Mouse (Mus musculus): ENCODE measurements around the gene Nr1h2. TPM values are rescaled to one million over a fixed set of nuclear protein-coding genes. Genes with fewer than 3 reads are reported as not detected.
A peak's percentile ranks its signal among the peaks of the same experiment; 100 is the strongest.

Gene Nr1h2
- polyA plus RNA-seq, 1 experiment from 2014 or later: 72.3 TPM

DNA sequence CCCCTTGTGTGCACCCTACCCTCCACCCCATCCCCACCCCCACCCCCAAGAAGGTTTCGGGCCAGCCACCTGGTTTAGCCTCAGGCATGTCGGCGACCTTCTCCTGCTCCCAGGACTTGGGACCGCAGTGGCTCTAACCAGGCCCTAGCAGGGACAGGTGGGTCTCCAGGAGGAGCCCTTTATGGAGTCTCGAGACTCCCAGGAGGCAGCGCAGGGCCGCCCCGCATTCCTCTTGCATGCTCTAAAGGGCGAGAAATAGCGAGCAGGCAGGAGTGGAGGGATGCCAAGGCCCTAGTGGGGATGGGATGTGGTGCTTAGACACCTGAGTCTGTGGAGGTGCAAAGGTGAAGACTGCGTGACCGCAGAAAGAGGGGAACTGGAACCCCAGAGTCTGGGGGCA lies 29.2 kb downstream of the Nr1h2 start, which contains the start of gene Mybpc2:
TSS of gene Mybpc2 (minus strand) at position 155 of the 400 bp plus-strand sequence.
- WGBS: 26% methylated on average over 12 of the region's 12 CpGs
- no peak for ATAC-seq (ENCODE audit: insufficient number of reproducible peaks, insufficient read depth, low FRiP score, low TSS enrichment, low read depth)
- no peak within 1 kb of the TSS for H3K27ac ChIP-seq
- H3K4me2 ChIP-seq: peak within 1 kb of the TSS; percentile 24; the same call in 1 of the 2 replicates
- 0 out of 2 replicates have a peak within 1 kb of the TSS, but pooled peaks have one; percentile 52 for H3K9ac ChIP-seq
- H3K27me3 ChIP-seq: peaks cover 84% of the 10 kb centered on the region
- H3K36me3 ChIP-seq: no peaks in the 10 kb centered on the region
- no peak within 1 kb of the TSS for H3K4me3 ChIP-seq
- no peaks in the 10 kb centered on the region for H3K9me3 ChIP-seq
- H3K4me1 ChIP-seq: peaks cover 27% of the 10 kb centered on the region

DNA sequence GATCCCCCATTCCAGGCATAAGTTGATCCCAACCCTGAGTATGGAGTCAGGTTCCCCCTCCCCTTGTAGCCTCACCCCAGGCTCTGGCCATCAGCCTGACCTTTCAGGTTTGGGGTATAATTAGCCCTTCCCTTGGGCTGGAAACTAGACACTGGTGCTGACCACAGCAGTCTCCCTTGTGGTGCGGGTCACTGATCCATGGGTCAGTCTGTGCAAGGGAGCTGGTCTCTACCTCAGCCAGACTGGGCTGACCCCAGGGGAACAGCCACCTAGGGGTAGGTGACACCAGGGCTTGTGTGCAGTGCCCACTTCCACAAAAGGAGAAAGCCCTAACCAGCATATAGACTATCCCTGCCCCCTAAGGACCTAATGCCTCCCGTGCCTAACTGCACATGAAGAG lies 30.7 kb downstream of the Nr1h2 start:
- Histone ChIP-seq H3K27me3 (peaks cover 70% of the 10 kb centered on the region), H3K27ac (no peak overlapping the region), H3K36me3 (no peaks in the 10 kb centered on the region), H3K9me3 (no peaks in the 10 kb centered on the region), H3K4me1 (peaks cover 24% of the 10 kb centered on the region), H3K4me3 (no peak overlapping the region), H3K9ac (no peak overlapping the region), H3K4me2 (no peak overlapping the region)
- WGBS: 46% methylated on average over 2 of the region's 2 CpGs
- ATAC-seq (ENCODE audit: insufficient number of reproducible peaks, insufficient read depth, low FRiP score, low TSS enrichment, low read depth): no peak

DNA sequence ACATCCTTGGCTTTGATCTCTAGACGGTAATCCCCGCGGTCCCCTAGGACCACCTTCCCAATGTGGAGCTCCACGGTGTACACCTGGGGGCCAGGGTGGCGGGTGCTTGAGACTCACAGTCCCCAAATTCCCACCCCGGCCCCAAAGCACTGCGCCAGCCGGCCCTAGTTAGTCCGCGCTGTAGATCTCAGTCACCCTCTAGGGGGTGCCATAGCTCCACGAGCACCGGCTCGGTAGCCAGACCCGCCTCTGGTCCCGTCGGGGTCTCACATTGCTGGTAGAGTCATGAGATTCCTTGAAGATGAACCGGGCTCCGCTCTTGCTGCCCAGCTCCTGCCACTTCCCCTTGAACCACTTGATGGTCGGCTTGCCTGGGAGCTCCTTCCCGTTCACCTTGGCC lies 32.0 kb downstream of the Nr1h2 start:
- H3K4me1 ChIP-seq: peaks cover 18% of the 10 kb centered on the region
- peak overlapping the region; percentile 49 for H3K4me2 ChIP-seq
- peaks cover 64% of the 10 kb centered on the region for H3K27me3 ChIP-seq
- no peak overlapping the region for H3K4me3 ChIP-seq
- H3K9me3 ChIP-seq: no peaks in the 10 kb centered on the region
- no peaks in the 10 kb centered on the region for H3K36me3 ChIP-seq
- 3% methylated on average over 20 of the region's 20 CpGs for WGBS
- peak overlapping the region; percentile 44; the same call in 1 of the 2 replicates for H3K9ac ChIP-seq
- no peak for ATAC-seq (ENCODE audit: insufficient number of reproducible peaks, insufficient read depth, low FRiP score, low TSS enrichment, low read depth)
- H3K27ac ChIP-seq: no peak overlapping the region

DNA sequence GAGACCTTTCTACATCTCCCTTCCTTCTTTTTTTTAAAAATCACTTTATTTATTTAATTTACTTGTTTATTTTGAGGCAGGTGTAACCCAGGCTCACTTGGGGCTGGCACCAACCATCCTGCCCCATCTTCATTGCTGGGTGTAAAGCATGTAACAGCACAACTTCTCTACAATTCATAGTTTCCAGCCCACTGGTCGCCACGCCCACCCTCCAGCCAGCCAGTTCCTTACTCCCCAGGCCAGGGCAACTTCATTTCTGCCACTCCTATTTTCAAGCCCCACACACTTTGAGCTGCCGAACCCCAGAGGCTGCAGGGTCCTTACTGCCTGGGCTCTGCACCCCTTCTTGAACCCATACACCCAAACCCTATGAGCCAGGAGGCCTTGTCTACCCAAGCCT lies 32.8 kb downstream of the Nr1h2 start:
- 72% methylated on average over 3 of the region's 3 CpGs for WGBS
- Histone ChIP-seq H3K9me3 (no peaks in the 10 kb centered on the region), H3K4me3 (no peak overlapping the region), H3K4me1 (peaks cover 18% of the 10 kb centered on the region), H3K27me3 (peaks cover 59% of the 10 kb centered on the region), H3K9ac (no peak overlapping the region), H3K4me2 (no peak overlapping the region), H3K36me3 (no peaks in the 10 kb centered on the region), H3K27ac (no peak overlapping the region)
- no peak for ATAC-seq (ENCODE audit: insufficient number of reproducible peaks, insufficient read depth, low FRiP score, low TSS enrichment, low read depth)

DNA sequence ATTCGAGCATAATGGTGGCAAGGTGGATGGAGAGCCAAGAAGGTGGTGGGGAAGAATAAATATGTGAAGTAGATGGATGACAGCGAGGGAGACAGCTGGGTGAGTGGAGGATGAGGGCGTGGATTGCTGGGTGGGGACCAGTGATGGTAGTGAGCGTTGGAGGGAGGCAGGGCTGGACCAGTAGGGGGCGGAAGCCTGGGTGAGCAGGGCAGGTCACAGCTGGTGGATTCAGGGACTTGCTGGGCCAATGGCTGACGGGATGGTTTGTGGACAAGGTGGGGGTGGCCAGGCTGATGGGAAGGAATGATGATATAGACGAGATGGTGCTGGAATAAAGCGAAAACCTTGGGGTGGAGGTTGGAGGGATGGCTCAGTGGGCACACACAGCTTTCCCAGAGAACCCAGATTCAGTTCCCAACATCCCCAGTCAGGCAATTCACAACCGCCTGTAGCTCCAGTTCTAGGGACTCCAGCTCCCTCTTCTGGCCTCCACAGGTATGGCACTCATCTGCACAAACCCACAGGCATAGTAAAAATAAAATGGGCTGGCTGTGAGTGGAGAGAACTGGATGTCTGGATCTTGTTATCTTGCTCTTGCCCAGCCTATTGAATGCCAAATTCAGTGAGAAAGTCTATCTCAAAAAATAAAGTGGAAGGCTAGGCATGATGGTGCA lies 34.4 kb downstream of the Nr1h2 start:
- Histone ChIP-seq H3K9me3 (no peaks in the 10 kb centered on the region), H3K4me2 (no peak overlapping the region), H3K4me3 (no peak overlapping the region), H3K4me1 (peaks cover 6% of the 10 kb centered on the region), H3K9ac (no peak overlapping the region), H3K27me3 (peaks cover 50% of the 10 kb centered on the region), H3K27ac (no peak overlapping the region), H3K36me3 (no peaks in the 10 kb centered on the region)
- 69% methylated on average over 9 of the region's 9 CpGs for WGBS
- ATAC-seq (ENCODE audit: insufficient number of reproducible peaks, insufficient read depth, low FRiP score, low TSS enrichment, low read depth): no peak

DNA sequence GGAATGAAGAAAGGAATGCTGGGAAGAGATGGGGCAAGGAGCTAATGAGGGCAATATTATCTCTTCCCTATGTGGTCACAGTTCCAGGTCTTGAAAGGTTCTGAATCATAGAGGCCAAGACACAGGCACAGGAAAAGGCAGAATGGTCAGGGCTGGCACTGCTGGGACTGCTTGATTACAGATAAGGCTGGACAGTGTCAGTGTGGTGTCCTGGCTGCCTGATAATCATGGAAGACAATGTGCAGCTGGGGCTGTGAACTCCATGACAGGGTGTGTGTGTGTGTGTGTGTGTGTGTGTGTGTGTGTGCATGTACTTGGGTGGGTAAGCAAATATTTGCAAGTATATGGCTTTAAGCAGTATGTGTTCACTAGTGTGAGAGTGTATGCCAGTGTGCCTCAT lies 46.3 kb downstream of the Nr1h2 start:
- Histone ChIP-seq H3K4me1 (no peaks in the 10 kb centered on the region), H3K4me2 (no peak overlapping the region), H3K36me3 (no peaks in the 10 kb centered on the region), H3K27me3 (peaks cover 17% of the 10 kb centered on the region), H3K4me3 (no peak overlapping the region), H3K9me3 (no peaks in the 10 kb centered on the region), H3K27ac (no peak overlapping the region), H3K9ac (no peak overlapping the region)
- ATAC-seq (ENCODE audit: insufficient number of reproducible peaks, insufficient read depth, low FRiP score, low TSS enrichment, low read depth): no peak

DNA sequence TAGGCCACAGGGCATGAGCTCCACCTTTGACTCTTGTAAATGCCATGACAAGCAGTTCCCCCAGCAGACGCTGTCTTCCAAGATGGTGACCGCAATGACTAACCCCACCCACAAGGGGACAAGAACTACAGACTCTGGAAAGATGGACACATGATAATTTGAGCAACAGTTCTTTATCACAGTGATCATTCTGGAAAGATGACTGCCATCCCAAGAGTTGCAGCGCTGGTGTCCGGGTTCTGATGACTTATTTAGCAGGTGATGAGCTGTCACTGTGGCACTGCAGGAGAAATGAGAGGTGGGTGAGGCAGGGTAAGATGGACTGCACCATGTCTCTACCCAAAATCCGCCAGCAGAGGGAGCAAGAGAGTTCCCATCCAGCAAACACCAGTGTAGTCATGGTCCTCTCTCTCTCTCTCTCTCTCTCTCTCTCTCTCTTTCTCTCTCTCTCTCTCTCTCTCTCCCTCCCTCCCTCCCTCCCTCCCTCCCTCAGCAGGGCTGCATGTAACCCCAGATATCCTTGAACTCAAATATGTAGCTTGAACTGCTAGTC lies 52.1 kb downstream of the Nr1h2 start:
- no peak overlapping the region for H3K4me2 ChIP-seq
- no peak for ATAC-seq (ENCODE audit: insufficient number of reproducible peaks, insufficient read depth, low FRiP score, low TSS enrichment, low read depth)
- no peak overlapping the region for H3K9ac ChIP-seq
- H3K4me3 ChIP-seq: no peak overlapping the region
- H3K27me3 ChIP-seq: peaks cover 8% of the 10 kb centered on the region; the same call in 1 of the 2 replicates
- peaks cover 7% of the 10 kb centered on the region for H3K4me1 ChIP-seq
- H3K27ac ChIP-seq: no peak overlapping the region
- H3K36me3 ChIP-seq: no peaks in the 10 kb centered on the region
- H3K9me3 ChIP-seq: no peaks in the 10 kb centered on the region
- WGBS: 41% methylated on average over 5 of the region's 5 CpGs

DNA sequence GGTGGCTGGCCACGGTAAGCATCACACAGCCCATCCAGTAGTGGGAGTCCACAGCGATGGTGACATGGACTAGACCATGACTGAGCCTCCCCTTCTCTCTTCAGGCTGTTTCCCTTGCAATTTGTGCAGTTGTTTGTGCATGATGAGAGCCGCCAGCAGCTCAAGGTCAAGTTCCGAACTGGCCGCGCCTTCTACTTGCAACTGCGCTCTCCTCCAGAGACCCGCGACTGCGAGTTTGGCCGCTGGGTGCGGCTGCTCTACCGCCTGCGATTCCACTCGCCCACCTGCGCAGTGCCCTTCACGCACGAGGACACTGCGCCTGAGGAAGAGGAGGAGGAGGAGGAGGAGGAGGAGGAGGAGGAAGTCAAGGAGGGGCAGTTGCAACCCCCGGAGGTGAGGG lies 53.7 kb downstream of the Nr1h2 start:
- Histone ChIP-seq H3K4me2 (no peak overlapping the region), H3K4me3 (no peak overlapping the region), H3K9me3 (no peaks in the 10 kb centered on the region), H3K27me3 (peaks cover 5% of the 10 kb centered on the region; the same call in 1 of the 2 replicates), H3K27ac (no peak overlapping the region), H3K4me1 (peaks cover 14% of the 10 kb centered on the region), H3K36me3 (no peaks in the 10 kb centered on the region), H3K9ac (no peak overlapping the region)
- 64% methylated on average over 20 of the region's 20 CpGs for WGBS
- ATAC-seq (ENCODE audit: insufficient number of reproducible peaks, insufficient read depth, low FRiP score, low TSS enrichment, low read depth): no peak

Small RNA genes lying within 50 kb of the gene (microRNA-seq; reads per million reads assigned to microRNA genes)
- not detected for gene Mir7053

Other genes starting within 250 kb of the Nr1h2 start
- gene Clec11a, start 247.0 kb downstream of the Nr1h2 start, polyA plus RNA-seq (2015; fragmentation: Nextera tagmentation; extraction: Ambion mirVana): 9.1 and 11.9 TPM in 2 replicates
- 5.5 and 6.8 TPM in 2 replicates for gene Shank1, start 243.7 kb downstream of the Nr1h2 start, polyA plus RNA-seq (2015; fragmentation: Nextera tagmentation; extraction: Ambion mirVana)
- 4.1 and 4.9 TPM in 2 replicates for gene Syt3, start 169.8 kb downstream of the Nr1h2 start, polyA plus RNA-seq (2015; fragmentation: Nextera tagmentation; extraction: Ambion mirVana)
- gene 1700008O03Rik, start 168.1 kb downstream of the Nr1h2 start, polyA plus RNA-seq (2015; fragmentation: Nextera tagmentation; extraction: Ambion mirVana): 0.19 and 1.4 TPM in 2 replicates
- gene Lrrc4b, start 124.9 kb downstream of the Nr1h2 start, polyA plus RNA-seq (2015; fragmentation: Nextera tagmentation; extraction: Ambion mirVana): 1.5 and 1.6 TPM in 2 replicates
- 0.69 and 2.2 TPM in 2 replicates for gene Aspdh, start 88.6 kb downstream of the Nr1h2 start, polyA plus RNA-seq (2015; fragmentation: Nextera tagmentation; extraction: Ambion mirVana)
- 93.6 and 106 TPM in 2 replicates for gene Josd2, start 86.0 kb downstream of the Nr1h2 start, polyA plus RNA-seq (2015; fragmentation: Nextera tagmentation; extraction: Ambion mirVana)
- gene Emc10, start 57.4 kb downstream of the Nr1h2 start, polyA plus RNA-seq (2015; fragmentation: Nextera tagmentation; extraction: Ambion mirVana): 126 and 129 TPM in 2 replicates
- 19.9 and 22.4 TPM in 2 replicates for gene Fam71e1, start 57.4 kb downstream of the Nr1h2 start, polyA plus RNA-seq (2015; fragmentation: Nextera tagmentation; extraction: Ambion mirVana)
- gene Mybpc2, start 29.3 kb downstream of the Nr1h2 start, polyA plus RNA-seq (2015; fragmentation: Nextera tagmentation; extraction: Ambion mirVana): 0.13 and 0.14 TPM in 2 replicates
- 0.60 and 0.94 TPM in 2 replicates for gene Spib, start 21.9 kb downstream of the Nr1h2 start, polyA plus RNA-seq (2015; fragmentation: Nextera tagmentation; extraction: Ambion mirVana)
- gene Pold1, start 5.1 kb downstream of the Nr1h2 start, polyA plus RNA-seq (2015; fragmentation: Nextera tagmentation; extraction: Ambion mirVana): 94.4 and 104 TPM in 2 replicates
- 1.1 and 1.8 TPM in 2 replicates for gene Napsa, start 18.4 kb upstream of the Nr1h2 start, polyA plus RNA-seq (2015; fragmentation: Nextera tagmentation; extraction: Ambion mirVana)
- 0.72 and 1.8 TPM in 2 replicates for gene Kcnc3, start 36.7 kb upstream of the Nr1h2 start, polyA plus RNA-seq (2015; fragmentation: Nextera tagmentation; extraction: Ambion mirVana)
- 11.8 and 12.2 TPM in 2 replicates for gene Myh14, start 116.9 kb upstream of the Nr1h2 start, polyA plus RNA-seq (2015; fragmentation: Nextera tagmentation; extraction: Ambion mirVana)
- gene Izumo2, start 154.8 kb upstream of the Nr1h2 start, polyA plus RNA-seq (2015; fragmentation: Nextera tagmentation; extraction: Ambion mirVana): not detected in 2 replicates
- 32.2 and 35.9 TPM in 2 replicates for gene Vrk3, start 194.5 kb upstream of the Nr1h2 start, polyA plus RNA-seq (2015; fragmentation: Nextera tagmentation; extraction: Ambion mirVana)
- gene Zfp473, start 197.1 kb upstream of the Nr1h2 start, polyA plus RNA-seq (2015; fragmentation: Nextera tagmentation; extraction: Ambion mirVana): 2.0 and 2.3 TPM in 2 replicates

Measured in embryonic facial prominence, embryonic 13.5 days (tissue).